Mouse (Mus musculus) skeletal muscle tissue, adult 2 months (tissue): ENCODE measurements around the gene Olfr63.
"Not testable (repeated sequence)": the region's sequence is repeated elsewhere in the genome, so short reads cannot be mapped to it uniquely, and the experiment has no call there.

Experiments
- DNase-seq: peaks from one replicate; pipeline ENCODE4 v3.0.0-alpha.2; 2012; ENCODE audit warnings: low read depth, low spot score

Gene Olfr63

DNA sequence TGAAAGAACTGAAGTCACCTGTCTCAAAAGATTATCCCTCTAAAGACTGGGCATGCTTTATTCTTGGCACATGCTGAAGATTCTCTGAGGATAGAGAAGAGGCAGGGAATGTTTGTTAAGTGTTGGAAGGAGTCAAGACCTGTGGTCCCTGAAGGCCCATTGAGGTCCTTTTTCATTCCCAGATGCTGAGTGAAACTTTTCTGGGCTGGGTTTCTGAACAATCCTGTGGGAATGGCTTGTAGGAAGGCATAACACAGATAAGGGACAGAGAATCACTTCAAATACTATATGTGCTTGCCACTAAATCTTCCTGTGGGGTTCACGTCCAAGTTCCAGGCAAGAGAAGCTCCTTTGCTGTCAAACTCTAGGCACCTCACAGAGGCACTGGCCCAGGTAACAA is at the start of gene Olfr63:
Gene Olfr63, plus strand, starts transcription at position 301 of the 400 bp plus-strand sequence.
- no peak for DNase-seq

DNA sequence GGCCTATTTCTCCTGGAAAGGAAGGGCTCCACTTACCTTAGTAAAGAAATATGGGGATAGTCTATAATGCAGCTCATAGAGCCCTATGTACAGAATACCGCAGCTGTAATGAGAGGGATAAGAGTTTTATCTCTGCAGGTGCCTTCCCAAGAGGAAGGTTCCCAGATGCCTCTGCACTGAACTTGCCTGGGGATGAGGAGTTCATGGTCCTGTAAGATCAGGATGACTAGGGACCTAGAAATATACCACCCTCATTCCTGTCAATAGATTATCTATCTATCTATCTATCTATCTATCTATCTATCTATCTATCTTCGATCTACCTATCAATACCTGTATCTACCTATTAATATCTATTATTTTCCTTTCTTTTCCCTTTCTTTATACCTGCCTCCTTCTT is 42.9 kb upstream of the Olfr63 start, which contains the start of gene Olfr1564:
Gene Olfr1564, minus strand, starts transcription at position 101 of the 400 bp plus-strand sequence.
- no peak for DNase-seq

DNA sequence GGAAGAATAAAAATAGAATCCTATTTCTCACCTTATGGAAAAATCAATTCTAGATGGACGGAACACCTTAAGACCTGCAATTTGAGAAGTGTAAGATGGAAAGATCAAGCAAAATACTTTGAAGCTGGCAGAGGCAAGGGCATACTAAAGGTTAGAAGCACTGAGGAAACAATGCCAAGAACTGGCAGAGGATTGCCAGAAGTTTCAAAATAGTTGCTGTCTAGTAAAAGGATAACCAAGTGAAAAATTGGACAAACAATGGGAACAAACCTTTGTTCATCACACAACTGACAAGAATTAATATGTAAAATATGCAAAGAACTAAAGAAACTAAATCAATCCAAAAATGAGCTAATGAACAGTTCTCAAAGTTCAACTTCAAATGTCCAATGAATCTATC is 27.8 kb upstream of the Olfr63 start:
- not testable (repeated sequence) for DNase-seq

DNA sequence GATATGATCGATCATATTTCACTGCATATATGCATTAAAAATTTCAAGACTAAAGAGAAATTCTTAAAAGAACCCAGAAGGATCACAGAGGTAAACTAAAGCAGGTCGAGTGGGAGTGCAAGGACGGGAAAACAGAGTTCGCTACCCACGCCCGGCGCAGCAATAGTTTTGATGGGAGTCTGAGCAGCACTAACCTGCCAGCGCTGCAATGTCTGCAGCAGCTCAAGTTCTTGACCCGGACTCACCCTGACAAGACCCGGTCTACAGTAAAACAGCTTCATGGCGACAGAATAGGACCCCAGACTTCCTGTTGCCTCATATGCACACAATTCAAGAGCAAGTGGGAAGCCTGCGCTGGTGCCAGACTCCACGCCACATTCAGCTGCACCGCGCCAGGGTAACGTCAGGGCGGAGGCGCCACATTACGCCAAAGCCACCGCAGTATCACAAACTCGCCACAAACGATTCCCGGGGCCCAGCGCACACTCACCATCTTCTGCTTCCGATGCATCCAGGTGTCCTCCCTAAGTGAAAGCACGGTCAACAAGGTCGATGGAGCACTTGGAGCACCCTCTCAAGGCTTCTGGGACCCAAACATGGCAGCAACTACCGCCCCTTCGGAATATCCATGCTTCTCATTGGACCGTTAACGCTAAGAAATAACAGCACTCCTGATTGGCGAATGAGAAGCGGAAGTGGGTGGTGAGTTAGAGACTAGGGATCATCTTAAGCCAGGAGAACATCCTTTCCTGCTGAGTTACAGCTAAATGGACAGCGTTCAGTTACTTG is 9.8 kb upstream of the Olfr63 start, which contains the start of gene Zfp955a:
Gene Zfp955a, minus strand, starts transcription at position 616 of the 789 bp plus-strand sequence.
- DNase-seq: not testable (repeated sequence)

DNA sequence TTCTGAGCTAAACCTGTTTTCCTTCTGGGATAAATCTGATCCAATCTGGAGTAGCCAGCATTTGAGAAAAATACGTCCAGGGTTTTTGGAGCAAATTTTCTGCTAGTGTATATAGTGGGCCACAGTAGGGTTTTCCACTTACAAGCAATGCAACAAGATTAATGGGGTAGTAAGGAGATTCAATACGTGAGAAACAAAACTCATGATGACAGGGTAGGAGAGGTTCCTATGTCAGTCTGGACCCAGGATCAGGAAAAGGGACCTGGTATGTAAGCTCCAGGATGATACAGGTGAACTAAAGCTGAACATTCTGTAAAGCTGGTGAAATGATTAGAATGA is 9.2 kb upstream of the Olfr63 start:
- not testable (repeated sequence) for DNase-seq

DNA sequence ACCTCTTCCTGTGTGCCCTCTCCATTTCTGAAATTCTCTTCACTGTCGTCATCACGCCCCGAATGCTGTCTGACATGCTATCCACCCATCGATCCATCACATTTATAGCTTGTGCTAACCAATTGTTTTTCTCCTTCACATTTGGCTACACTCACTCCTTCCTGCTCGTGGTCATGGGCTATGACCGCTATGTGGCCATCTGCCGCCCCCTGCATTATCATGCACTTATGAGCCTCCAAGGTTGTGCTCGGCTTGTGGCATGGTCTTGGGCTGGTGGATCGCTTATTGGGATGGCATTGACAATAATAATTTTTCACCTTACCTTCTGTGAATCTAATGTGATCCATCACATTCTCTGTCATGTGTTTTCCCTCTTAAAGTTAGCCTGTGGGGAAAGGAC is 4.4 kb downstream of the Olfr63 start:
- DNase-seq: no peak

DNA sequence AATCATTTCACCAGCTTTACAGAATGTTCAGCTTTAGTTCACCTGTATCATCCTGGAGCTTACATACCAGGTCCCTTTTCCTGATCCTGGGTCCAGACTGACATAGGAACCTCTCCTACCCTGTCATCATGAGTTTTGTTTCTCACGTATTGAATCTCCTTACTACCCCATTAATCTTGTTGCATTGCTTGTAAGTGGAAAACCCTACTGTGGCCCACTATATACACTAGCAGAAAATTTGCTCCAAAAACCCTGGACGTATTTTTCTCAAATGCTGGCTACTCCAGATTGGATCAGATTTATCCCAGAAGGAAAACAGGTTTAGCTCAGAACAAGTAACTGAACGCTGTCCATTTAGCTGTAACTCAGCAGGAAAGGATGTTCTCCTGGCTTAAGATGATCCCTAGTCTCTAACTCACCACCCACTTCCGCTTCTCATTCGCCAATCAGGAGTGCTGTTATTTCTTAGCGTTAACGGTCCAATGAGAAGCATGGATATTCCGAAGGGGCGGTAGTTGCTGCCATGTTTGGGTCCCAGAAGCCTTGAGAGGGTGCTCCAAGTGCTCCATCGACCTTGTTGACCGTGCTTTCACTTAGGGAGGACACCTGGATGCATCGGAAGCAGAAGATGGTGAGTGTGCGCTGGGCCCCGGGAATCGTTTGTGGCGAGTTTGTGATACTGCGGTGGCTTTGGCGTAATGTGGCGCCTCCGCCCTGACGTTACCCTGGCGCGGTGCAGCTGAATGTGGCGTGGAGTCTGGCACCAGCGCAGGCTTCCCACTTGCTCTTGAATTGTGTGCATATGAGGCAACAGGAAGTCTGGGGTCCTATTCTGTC is 24.8 kb downstream of the Olfr63 start, which contains the start of gene Zfp955b:
Gene Zfp955b, plus strand, starts transcription at position 506 of the 837 bp plus-strand sequence.
- not testable (repeated sequence) for DNase-seq

DNA sequence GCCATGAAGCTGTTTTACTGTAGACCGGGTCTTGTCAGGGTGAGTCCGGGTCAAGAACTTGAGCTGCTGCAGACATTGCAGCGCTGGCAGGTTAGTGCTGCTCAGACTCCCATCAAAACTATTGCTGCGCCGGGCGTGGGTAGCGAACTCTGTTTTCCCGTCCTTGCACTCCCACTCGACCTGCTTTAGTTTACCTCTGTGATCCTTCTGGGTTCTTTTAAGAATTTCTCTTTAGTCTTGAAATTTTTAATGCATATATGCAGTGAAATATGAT is 25.3 kb downstream of the Olfr63 start:
- not testable (repeated sequence) for DNase-seq
